Mouse (Mus musculus) embryonic facial prominence, embryonic 12.5 days (tissue): ENCODE measurements around the gene Tab2. TPM values are rescaled to one million over a fixed set of nuclear protein-coding genes. Genes with fewer than 3 reads are reported as not detected.

Experiments
- ATAC-seq: fragments of 200-750 bp; cut with Nextera tagmentation; 2 replicates; pipeline ENCODE4 v1.8.0; 2017; ENCODE audit not compliant: insufficient number of reproducible peaks, insufficient read depth, low FRiP score, low TSS enrichment
- H3K27ac ChIP-seq: fragments of 300-500 bp; sonication (generic); 2 replicates; pipeline ENCODE4 v1.5.1; 2016; ENCODE audit warnings: mild to moderate bottlenecking
- H3K27me3 ChIP-seq: fragments of 300-500 bp; sonication (generic); 2 replicates; pipeline ENCODE4 v1.6.1; 2016; ENCODE audit warnings: mild to moderate bottlenecking, moderate library complexity
- H3K36me3 ChIP-seq: fragments of 300-500 bp; sonication (generic); 2 replicates; pipeline ENCODE4 v1.6.1; 2016; ENCODE audit warnings: mild to moderate bottlenecking
- H3K4me1 ChIP-seq: fragments of 300-500 bp; sonication (generic); 2 replicates; pipeline ENCODE4 v1.6.1; 2016
- H3K4me2 ChIP-seq: fragments of 300-500 bp; sonication (generic); replicated peaks from 2 replicates; pipeline ENCODE4 v1.6.1; 2016; ENCODE audit warnings: mild to moderate bottlenecking, moderate library complexity
- H3K4me3 ChIP-seq: fragments of 300-500 bp; sonication (generic); 2 replicates; pipeline ENCODE4 v1.5.1; 2016; ENCODE audit warnings: mild to moderate bottlenecking
- H3K9ac ChIP-seq: fragments of 300-500 bp; sonication (generic); 2 replicates; pipeline ENCODE4 v1.6.1; 2016; ENCODE audit warnings: mild to moderate bottlenecking, moderate library complexity
- H3K9me3 ChIP-seq: fragments of 300-500 bp; sonication (generic); 2 replicates; pipeline ENCODE4 v1.6.1; 2016; ENCODE audit warnings: mild to moderate bottlenecking, moderate library complexity
- WGBS: fragments of 180-500 bp; shearing (Covaris S2); methylation state at CpG from one replicate; pipeline ENCODE4 v1.1.7; 2016; 5-methylcytosine and 5-hydroxymethylcytosine counted together
- polyA plus RNA-seq: library from polyadenylated mRNA; unstranded; fragments of >200 nt; fragmentation: Nextera tagmentation; extraction: Ambion mirVana; gene quantifications from 2 replicates; pipeline ENCODE4 v1.2.1, GENCODE M21; 2016

Gene Tab2
- polyA plus RNA-seq, 1 experiment from 2014 or later = 26.4 TPM

DNA sequence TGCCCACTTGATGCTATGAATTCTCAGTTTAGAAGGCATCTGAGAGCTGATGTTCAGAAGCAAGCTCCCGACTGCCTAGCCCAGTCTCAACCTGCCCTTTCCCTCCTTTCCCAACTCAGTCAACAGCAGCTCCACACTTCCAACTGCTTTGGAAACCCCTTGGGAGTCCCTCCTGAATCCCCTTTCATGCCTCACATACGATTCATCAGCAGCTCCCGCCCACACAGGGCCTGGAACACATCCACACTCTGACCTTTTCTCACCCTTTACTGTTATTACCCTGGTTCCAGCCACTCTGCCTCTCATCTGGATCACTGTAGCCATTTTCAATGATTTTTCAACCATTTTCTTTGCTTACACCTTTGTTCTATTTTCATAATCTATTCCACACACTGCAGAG is 13.0 kb downstream of the Tab2 start:
- ATAC-seq = no peak
- 31% methylated on average over 3 of the region's 3 CpGs for WGBS
- H3K4me2 ChIP-seq = no peak overlapping the region
- no peak overlapping the region for H3K27ac ChIP-seq
- peaks cover 3% of the 10 kb centered on the region; the same call in 1 of the 2 replicates for H3K4me1 ChIP-seq
- H3K9ac ChIP-seq = no peak overlapping the region
- H3K27me3 ChIP-seq = no peaks in the 10 kb centered on the region
- 0 out of 2 replicates have a peak, but pooled peaks cover 4% of the 10 kb centered on the region for H3K36me3 ChIP-seq
- no peak overlapping the region for H3K4me3 ChIP-seq
- H3K9me3 ChIP-seq = no peaks in the 10 kb centered on the region

DNA sequence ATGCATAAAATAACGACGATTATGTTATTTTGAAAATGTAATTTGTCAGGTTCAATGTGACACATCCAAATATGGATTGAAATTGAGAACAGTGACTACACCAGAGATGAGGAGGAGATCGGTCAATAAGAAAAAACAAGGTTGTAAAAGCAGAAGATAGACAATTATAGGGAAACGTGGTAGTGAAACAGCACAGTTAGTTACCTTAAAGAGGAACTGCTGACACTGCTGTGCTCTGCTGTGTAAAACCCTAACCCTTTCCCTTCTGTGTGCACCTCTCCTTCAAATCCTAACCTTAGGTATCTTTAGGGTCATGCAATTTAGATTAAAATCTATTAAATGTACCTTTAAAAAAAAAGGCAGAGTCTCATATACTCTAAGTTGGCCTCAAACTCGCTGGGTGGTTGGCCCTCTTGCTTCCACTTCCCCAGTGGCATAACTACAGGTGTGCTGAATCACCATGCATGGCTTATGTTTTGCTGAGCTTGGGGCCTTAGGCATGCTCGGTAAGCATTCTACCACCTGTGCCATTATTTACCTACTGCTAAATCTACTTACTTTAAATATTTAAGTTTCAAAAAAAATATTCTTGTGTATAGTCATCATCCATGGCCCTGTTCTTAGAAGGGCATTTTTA is 19.4 kb downstream of the Tab2 start:
- no peak overlapping the region for H3K4me3 ChIP-seq
- H3K4me1 ChIP-seq = no peaks in the 10 kb centered on the region
- ATAC-seq = no peak
- H3K27me3 ChIP-seq = no peaks in the 10 kb centered on the region
- H3K36me3 ChIP-seq = 0 out of 2 replicates have a peak, but pooled peaks cover 4% of the 10 kb centered on the region
- no peak overlapping the region for H3K4me2 ChIP-seq
- no peak overlapping the region for H3K9ac ChIP-seq
- no peak overlapping the region for H3K27ac ChIP-seq
- no peaks in the 10 kb centered on the region for H3K9me3 ChIP-seq
- 88% methylated on average over 6 of the region's 6 CpGs for WGBS

DNA sequence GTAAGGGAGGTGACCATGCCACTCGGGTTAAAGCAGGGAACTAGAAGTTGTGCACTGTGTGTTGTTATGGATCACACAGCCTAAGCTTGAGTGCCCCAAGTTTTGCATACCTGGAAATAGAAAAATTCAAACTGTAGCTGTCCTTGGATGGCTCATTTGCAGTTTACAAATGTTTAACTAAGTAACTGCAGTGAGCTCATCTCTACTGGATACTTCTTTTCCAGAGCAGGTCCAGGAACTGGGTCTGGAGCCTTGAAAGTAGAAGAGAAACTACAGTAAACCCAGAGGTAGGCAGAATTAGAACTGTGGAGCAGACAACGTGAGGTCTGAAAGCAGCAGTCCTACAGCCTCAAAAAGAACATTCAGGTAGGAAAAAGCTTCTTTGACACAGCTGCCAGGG is 23.1 kb downstream of the Tab2 start:
- no peaks in the 10 kb centered on the region for H3K9me3 ChIP-seq
- 90% methylated on average over 2 of the region's 2 CpGs for WGBS
- ATAC-seq = no peak

DNA sequence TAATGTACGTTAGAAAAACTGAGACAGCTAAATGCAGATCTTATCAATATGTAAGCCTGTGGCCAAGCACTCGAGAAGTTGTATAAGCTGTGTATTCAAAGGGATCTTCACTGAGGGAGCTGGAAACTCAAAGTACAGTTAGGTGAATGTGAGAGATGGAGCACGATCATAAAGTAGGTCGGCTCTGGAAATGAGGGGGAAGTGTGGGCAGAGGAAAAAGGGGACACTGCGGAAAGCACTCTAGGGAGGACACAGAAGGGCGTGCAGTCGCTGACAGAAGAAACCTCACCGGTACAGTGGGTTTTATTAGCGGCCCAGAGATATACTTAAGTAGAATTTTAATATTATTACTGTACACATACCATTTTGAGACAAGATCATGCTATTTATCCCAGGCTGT is 27.0 kb downstream of the Tab2 start:
- ATAC-seq = no peak
- Histone ChIP-seq H3K27ac (no peak overlapping the region), H3K4me2 (no peak overlapping the region), H3K9me3 (no peaks in the 10 kb centered on the region), H3K27me3 (no peaks in the 10 kb centered on the region), H3K4me3 (no peak overlapping the region), H3K4me1 (no peaks in the 10 kb centered on the region), H3K9ac (no peak overlapping the region), H3K36me3 (0 out of 2 replicates have a peak, but pooled peaks cover 4% of the 10 kb centered on the region)
- 89% methylated on average over 9 of the region's 9 CpGs for WGBS

More for the DNA sequence above, 23.1 kb downstream of the Tab2 start:
- no peak overlapping the region for H3K9ac ChIP-seq
- no peak overlapping the region for H3K4me3 ChIP-seq
- no peaks in the 10 kb centered on the region for H3K4me1 ChIP-seq
- no peak overlapping the region for H3K4me2 ChIP-seq
- no peaks in the 10 kb centered on the region for H3K27me3 ChIP-seq
- H3K36me3 ChIP-seq = 0 out of 2 replicates have a peak, but pooled peaks cover 4% of the 10 kb centered on the region
- no peak overlapping the region for H3K27ac ChIP-seq

DNA sequence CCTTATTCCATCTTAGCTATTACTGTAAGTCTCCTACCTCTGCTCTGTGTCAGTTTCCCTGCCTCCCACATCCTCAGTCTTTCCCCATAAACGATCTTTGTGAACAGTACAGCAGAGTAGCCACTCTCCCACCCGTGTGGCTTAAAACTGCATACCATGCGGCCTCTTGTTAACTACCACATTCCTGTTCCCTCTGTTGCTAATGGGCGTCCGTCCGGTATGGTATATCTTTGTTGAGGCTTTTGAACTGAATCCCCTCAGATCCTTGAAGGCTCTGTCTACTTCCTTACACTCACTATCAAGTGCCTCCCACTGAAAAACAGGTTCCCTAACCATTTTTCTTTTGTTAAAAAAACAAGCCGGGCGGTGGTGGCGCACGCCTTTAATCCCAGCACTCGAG is 30.5 kb downstream of the Tab2 start:
- H3K4me1 ChIP-seq = no peaks in the 10 kb centered on the region
- H3K9me3 ChIP-seq = no peaks in the 10 kb centered on the region
- no peak overlapping the region for H3K4me3 ChIP-seq
- H3K27ac ChIP-seq = no peak overlapping the region
- ATAC-seq = no peak
- H3K36me3 ChIP-seq = peaks cover 13% of the 10 kb centered on the region
- no peaks in the 10 kb centered on the region for H3K27me3 ChIP-seq
- H3K9ac ChIP-seq = no peak overlapping the region
- no peak overlapping the region for H3K4me2 ChIP-seq
- WGBS = 74% methylated on average over 11 of the region's 11 CpGs

DNA sequence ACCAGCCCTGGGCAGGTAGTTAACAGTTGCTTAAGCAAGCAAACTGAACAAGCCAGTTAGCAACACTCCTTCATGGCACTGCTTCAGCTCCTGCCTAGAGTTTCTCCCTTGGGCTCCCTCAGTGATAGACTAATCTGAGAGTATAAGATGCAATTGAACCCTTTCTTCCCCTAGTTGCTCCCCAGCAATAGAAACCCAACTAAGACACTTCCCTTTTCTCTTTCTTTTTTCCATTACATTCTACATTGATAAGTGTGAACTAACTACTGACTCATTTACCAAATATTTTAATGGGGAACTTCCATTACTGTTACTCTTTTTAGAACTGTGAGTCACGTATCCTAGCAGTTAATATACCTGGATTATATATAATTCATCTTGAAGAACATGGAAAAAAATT is 32.6 kb downstream of the Tab2 start:
- peaks cover 32% of the 10 kb centered on the region for H3K36me3 ChIP-seq
- no peak for ATAC-seq
- WGBS = 93% methylated on average over 1 of the region's 1 CpGs

DNA sequence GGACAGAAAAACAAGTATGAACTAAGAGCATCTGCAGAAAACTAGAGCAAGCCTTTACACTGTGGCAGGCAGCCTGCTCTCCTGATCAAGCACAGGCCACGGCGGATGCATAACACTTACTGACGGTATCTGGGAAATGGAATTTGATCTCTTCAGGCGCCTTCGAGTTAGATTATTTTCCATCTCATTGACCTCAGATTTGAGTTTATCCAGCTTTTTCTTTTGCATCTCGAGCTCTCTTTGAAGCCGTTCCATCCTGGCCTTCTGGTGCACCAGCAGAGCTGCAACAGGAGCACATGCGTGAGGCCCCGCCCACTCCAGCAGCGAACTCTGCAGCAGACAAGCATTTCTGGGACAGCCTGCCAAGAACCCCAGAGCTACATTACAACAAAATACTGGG is 44.8 kb downstream of the Tab2 start:
- no peak overlapping the region for H3K4me2 ChIP-seq
- peaks cover 40% of the 10 kb centered on the region for H3K36me3 ChIP-seq
- 58% methylated on average over 10 of the region's 10 CpGs for WGBS
- no peaks in the 10 kb centered on the region for H3K9me3 ChIP-seq
- H3K4me3 ChIP-seq = no peak overlapping the region
- H3K4me1 ChIP-seq = no peaks in the 10 kb centered on the region
- no peak overlapping the region for H3K27ac ChIP-seq
- no peak for ATAC-seq
- no peaks in the 10 kb centered on the region for H3K27me3 ChIP-seq
- no peak overlapping the region for H3K9ac ChIP-seq

More for the DNA sequence above, 32.6 kb downstream of the Tab2 start:
- no peak overlapping the region for H3K4me3 ChIP-seq
- no peak overlapping the region for H3K4me2 ChIP-seq
- H3K27ac ChIP-seq = no peak overlapping the region
- H3K9me3 ChIP-seq = no peaks in the 10 kb centered on the region
- no peaks in the 10 kb centered on the region for H3K4me1 ChIP-seq
- no peak overlapping the region for H3K9ac ChIP-seq
- H3K27me3 ChIP-seq = no peaks in the 10 kb centered on the region

DNA sequence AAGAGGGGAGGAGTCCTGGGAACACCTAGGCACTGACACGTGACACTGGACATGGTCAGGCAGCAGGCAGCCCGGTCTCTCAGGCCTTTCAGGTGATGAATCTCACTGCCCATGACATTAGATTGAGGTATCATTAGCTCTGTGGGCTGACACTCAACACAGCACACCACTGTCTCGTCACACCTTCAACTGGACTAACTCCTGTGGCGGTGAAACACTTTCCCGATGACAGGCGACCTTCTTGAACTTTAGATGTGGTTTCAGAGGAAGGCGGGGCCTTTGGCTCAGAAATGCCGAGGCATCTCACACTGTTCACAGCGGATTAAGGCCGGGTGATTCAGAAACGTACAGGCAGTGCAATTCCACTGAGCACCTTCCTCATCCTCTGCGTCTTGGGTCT is 48.9 kb downstream of the Tab2 start:
- H3K27me3 ChIP-seq = no peaks in the 10 kb centered on the region
- no peak overlapping the region for H3K4me3 ChIP-seq
- no peaks in the 10 kb centered on the region for H3K4me1 ChIP-seq
- H3K27ac ChIP-seq = no peak overlapping the region
- peaks cover 56% of the 10 kb centered on the region for H3K36me3 ChIP-seq
- 79% methylated on average over 12 of the region's 12 CpGs for WGBS
- no peak overlapping the region for H3K4me2 ChIP-seq
- no peaks in the 10 kb centered on the region for H3K9me3 ChIP-seq
- H3K9ac ChIP-seq = no peak overlapping the region
- ATAC-seq = no peak

DNA sequence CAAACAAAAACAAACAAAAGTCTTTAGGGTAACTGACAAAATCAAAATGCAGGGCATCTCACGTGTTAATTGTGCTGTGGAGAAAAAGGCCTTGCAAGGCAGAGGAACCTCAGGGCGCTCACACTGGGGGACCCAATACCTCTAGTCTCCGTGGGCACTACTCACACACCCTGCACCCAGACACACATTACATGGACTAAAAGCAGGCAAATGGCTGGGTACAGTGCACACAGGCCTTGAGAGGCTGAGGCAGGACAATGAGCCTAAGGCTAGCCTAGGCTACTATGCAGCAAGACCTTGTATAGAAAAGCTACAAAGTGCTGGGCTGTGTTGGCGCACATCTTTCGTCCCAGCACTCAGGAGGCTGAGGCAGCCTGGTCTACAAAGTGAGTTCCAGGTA is 51.9 kb downstream of the Tab2 start:
- Histone ChIP-seq H3K4me1 (no peaks in the 10 kb centered on the region), H3K27ac (no peak overlapping the region), H3K9me3 (no peaks in the 10 kb centered on the region), H3K27me3 (no peaks in the 10 kb centered on the region), H3K36me3 (peaks cover 55% of the 10 kb centered on the region), H3K4me2 (no peak overlapping the region), H3K4me3 (no peak overlapping the region), H3K9ac (no peak overlapping the region)
- 94% methylated on average over 5 of the region's 5 CpGs for WGBS
- no peak for ATAC-seq

DNA sequence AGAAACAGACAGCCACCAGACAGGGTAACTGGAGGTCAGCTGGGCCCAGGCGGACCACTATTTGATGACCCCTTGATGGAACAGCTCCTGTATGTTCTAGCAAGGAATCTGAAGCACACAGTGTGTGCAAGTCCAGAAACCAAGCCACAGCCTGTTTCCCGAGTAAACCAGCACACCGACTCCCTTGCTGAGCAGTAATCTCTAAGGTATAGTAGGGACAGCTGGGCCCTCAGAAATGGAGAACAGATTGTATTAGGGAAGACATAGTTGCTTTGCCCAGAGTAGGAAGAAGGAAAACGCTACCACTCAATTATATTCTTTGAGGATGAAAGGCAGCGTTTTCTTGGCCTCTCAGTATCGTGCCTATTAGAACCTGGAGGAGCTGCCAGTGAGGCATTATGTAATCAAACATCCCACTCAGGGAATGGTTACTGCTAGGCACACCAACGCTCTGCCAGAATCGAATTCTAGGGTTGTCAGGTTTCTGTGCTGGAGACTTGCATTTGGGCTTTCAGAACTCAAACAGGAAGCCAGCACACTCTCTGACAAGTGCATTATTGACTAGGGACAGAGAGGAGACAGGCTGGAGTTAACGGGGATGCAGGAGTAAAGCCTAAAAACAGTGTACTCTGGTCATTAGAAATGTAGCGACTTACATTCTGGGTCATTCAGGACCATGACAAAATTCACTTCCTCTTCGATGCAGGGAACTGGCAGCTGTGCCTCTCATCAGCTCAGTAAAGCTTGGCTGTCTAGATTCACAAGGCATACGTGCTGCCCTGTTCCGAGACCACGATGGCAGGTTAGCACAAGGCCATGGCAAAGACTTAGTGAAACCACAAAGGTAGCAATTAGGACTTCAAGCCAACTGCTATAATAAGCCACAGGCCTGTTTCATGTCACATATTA is 55.1 kb downstream of the Tab2 start:
- Histone ChIP-seq H3K4me2 (no peak overlapping the region), H3K27ac (no peak overlapping the region), H3K9ac (no peak overlapping the region), H3K4me3 (no peak overlapping the region), H3K36me3 (peaks cover 29% of the 10 kb centered on the region), H3K4me1 (no peaks in the 10 kb centered on the region), H3K9me3 (no peaks in the 10 kb centered on the region), H3K27me3 (no peaks in the 10 kb centered on the region)
- ATAC-seq = no peak
- 89% methylated on average over 14 of the region's 14 CpGs for WGBS

DNA sequence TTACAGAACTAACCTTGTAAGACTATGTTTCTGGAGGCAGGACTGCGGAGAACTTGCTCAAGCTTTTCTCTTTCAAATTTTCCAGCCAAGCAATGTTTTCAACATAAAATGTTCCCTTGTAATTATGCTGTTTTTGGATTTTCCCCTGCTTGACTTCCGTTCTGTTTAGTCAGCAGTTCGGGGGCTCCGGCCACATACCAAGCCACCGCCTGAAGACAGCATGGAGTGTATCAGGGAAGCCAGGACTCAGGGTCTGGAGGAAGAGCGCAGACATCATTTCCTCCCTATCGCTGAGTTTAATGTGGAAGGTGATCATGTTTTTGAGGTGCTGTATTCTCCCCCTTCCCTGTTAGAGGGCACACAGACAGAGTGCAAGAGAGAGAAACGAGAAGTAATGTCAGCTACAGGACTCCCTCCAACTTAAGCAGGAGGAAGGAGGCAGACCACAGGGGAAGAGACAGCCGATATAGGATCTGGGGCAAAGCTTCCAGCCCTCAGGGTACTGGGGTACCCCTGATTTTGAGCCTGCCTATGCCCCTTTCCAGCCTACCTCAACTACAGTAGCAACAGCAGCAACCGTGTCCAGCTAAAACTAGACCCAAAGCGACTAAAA is 67.7 kb downstream of the Tab2 start:
- Histone ChIP-seq H3K36me3 (no peaks in the 10 kb centered on the region), H3K4me1 (no peaks in the 10 kb centered on the region), H3K27me3 (no peaks in the 10 kb centered on the region), H3K4me2 (no peak overlapping the region), H3K27ac (no peak overlapping the region), H3K4me3 (no peak overlapping the region), H3K9me3 (no peaks in the 10 kb centered on the region), H3K9ac (no peak overlapping the region)
- 83% methylated on average over 11 of the region's 11 CpGs for WGBS
- no peak for ATAC-seq

DNA sequence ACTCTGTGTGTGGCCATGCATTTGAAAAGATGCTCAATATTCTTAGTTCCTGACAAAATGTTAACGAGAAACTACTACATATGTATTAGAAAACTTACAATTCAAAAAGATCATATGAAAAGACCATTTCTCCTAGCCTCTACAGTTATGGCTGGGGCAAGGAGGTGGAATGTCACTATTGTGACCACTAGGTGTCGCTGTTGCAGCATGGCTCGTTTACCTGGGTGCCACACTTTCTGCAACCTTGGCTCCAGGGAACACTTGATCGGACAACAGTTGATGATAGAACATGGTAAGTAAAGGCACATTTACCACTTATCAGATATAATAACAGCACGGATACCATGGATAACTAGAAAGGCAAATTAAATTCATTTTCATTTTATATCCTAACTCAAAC is 72.5 kb downstream of the Tab2 start:
- no peak for ATAC-seq
- WGBS = 6% methylated on average over 5 of the region's 5 CpGs

More for the DNA sequence above, 72.5 kb downstream of the Tab2 start:
- Histone ChIP-seq H3K27ac (no peak overlapping the region), H3K4me2 (no peak overlapping the region), H3K36me3 (no peaks in the 10 kb centered on the region), H3K4me1 (no peaks in the 10 kb centered on the region), H3K9ac (no peak overlapping the region), H3K4me3 (no peak overlapping the region), H3K27me3 (no peaks in the 10 kb centered on the region), H3K9me3 (no peaks in the 10 kb centered on the region)
